Mouse (Mus musculus) midbrain, embryonic 13.5 days (tissue): ENCODE data around the gene Zbtb20. TPM values are rescaled to one million over a fixed set of nuclear protein-coding genes. Genes with fewer than 3 reads are reported as not detected.

Experiments used
- ATAC-seq: fragments of 200-750 bp; cut with Nextera tagmentation; 2 replicates; pipeline ENCODE4 v1.8.0; 2017; ENCODE audit warnings: mild to moderate bottlenecking, moderate TSS enrichment, moderate library complexity
- H3K27ac ChIP-seq: fragments of 300-500 bp; sonication (generic); 2 replicates; pipeline ENCODE4 v1.5.1; 2015; ENCODE audit warnings: inconsistent platforms, mild to moderate bottlenecking, moderate library complexity
- H3K27me3 ChIP-seq: fragments of 300-500 bp; sonication (generic); 2 replicates; pipeline ENCODE4 v1.6.1; 2015; ENCODE audit warnings: mild to moderate bottlenecking, inconsistent platforms
- H3K36me3 ChIP-seq: fragments of 300-500 bp; sonication (generic); 2 replicates; pipeline ENCODE4 v1.6.1; 2015; ENCODE audit warnings: mild to moderate bottlenecking, inconsistent platforms
- H3K4me1 ChIP-seq: fragments of 300-500 bp; sonication (generic); replicated peaks from 2 replicates; pipeline ENCODE4 v1.6.1; 2015; ENCODE audit warnings: inconsistent platforms
- H3K4me2 ChIP-seq: fragments of 300-500 bp; sonication (generic); replicated peaks from 2 replicates; pipeline ENCODE4 v1.6.1; 2015; ENCODE audit warnings: moderate library complexity, mild to moderate bottlenecking, inconsistent platforms
- H3K4me3 ChIP-seq: fragments of 300-500 bp; sonication (generic); replicated peaks from 2 replicates; pipeline ENCODE4 v1.5.1; 2015; ENCODE audit warnings: mild to moderate bottlenecking, inconsistent platforms
- H3K9ac ChIP-seq: fragments of 300-500 bp; sonication (generic); replicated peaks from 2 replicates; pipeline ENCODE4 v1.6.1; 2015; ENCODE audit warnings: mild to moderate bottlenecking, inconsistent platforms
- H3K9me3 ChIP-seq: fragments of 300-500 bp; sonication (generic); 2 replicates; pipeline ENCODE4 v1.6.1; 2016; ENCODE audit warnings: mild to moderate bottlenecking, inconsistent platforms
- WGBS: fragments of 180-500 bp; shearing (Covaris S2); methylation state at CpG from one replicate; pipeline ENCODE4 v1.1.7; 2015; 5-methylcytosine and 5-hydroxymethylcytosine counted together
- polyA plus RNA-seq: library from polyadenylated mRNA; unstranded; fragments of >200 nt; fragmentation: Nextera tagmentation; extraction: Ambion mirVana; gene quantifications from 2 replicates; pipeline ENCODE4 v1.2.1, GENCODE M21; 2015

Zbtb20 gene
- polyA plus RNA-seq, 1 experiment from 2014 or later, result 86.5 TPM

GRCm38 (mm10) chr16:43608066-43608465 lies 732.4 kb downstream of the Zbtb20 start:
- Histone ChIP-seq H3K36me3 (peaks cover 57% of the 10 kb centered on the region), H3K9me3 (peaks cover 8% of the 10 kb centered on the region; the same call in 1 of the 2 replicates), H3K4me2 (no peak overlapping the region), H3K27ac (no peak overlapping the region), H3K27me3 (no peaks in the 10 kb centered on the region), H3K9ac (no peak overlapping the region), H3K4me3 (no peak overlapping the region), H3K4me1 (peaks cover 25% of the 10 kb centered on the region)
- no peak for ATAC-seq

GRCm38 (mm10) chr16:43610375-43610774 lies 734.7 kb downstream of the Zbtb20 start:
- Histone ChIP-seq H3K4me1 (peaks cover 8% of the 10 kb centered on the region; the same call in 1 of the 2 replicates), H3K4me3 (no peak overlapping the region)
- WGBS, result 94% methylated on average over 10 of the region's 10 CpGs

GRCm38 (mm10) chr16:43616348-43616747 lies 740.7 kb downstream of the Zbtb20 start:
- no peak for ATAC-seq
- no peaks in the 10 kb centered on the region for H3K27me3 ChIP-seq
- H3K4me3 ChIP-seq, result no peak overlapping the region
- no peaks in the 10 kb centered on the region for H3K9me3 ChIP-seq
- H3K4me2 ChIP-seq, result no peak overlapping the region
- no peak overlapping the region for H3K27ac ChIP-seq
- H3K9ac ChIP-seq, result no peak overlapping the region
- peaks cover 39% of the 10 kb centered on the region for H3K36me3 ChIP-seq
- H3K4me1 ChIP-seq, result peaks cover 13% of the 10 kb centered on the region; the same call in 1 of the 2 replicates
- WGBS, result 76% methylated on average over 4 of the region's 4 CpGs

More at GRCm38 (mm10) chr16:43610375-43610774, 734.7 kb downstream of the Zbtb20 start:
- Histone ChIP-seq H3K27me3 (no peaks in the 10 kb centered on the region), H3K9ac (no peak overlapping the region), H3K27ac (no peak overlapping the region), H3K9me3 (peaks cover 8% of the 10 kb centered on the region; the same call in 1 of the 2 replicates), H3K4me2 (no peak overlapping the region), H3K36me3 (peaks cover 64% of the 10 kb centered on the region)
- ATAC-seq, result no peak

GRCm38 (mm10) chr16:43617346-43617745 lies 741.7 kb downstream of the Zbtb20 start:
- H3K9me3 ChIP-seq, result no peaks in the 10 kb centered on the region
- H3K4me1 ChIP-seq, result peaks cover 16% of the 10 kb centered on the region; the same call in 1 of the 2 replicates
- no peak overlapping the region for H3K4me3 ChIP-seq
- no peak for ATAC-seq
- no peak overlapping the region for H3K4me2 ChIP-seq
- no peak overlapping the region for H3K9ac ChIP-seq
- no peaks in the 10 kb centered on the region for H3K27me3 ChIP-seq
- H3K36me3 ChIP-seq, result peaks cover 30% of the 10 kb centered on the region
- no peak overlapping the region for H3K27ac ChIP-seq
- 92% methylated on average over 6 of the region's 6 CpGs for WGBS

- Histone ChIP-seq H3K9ac (no peak overlapping the region), H3K4me1 (peaks cover 23% of the 10 kb centered on the region), H3K27me3 (no peaks in the 10 kb centered on the region), H3K4me2 (no peak overlapping the region), H3K36me3 (peaks cover 25% of the 10 kb centered on the region), H3K9me3 (no peaks in the 10 kb centered on the region), H3K27ac (no peak overlapping the region), H3K4me3 (no peak overlapping the region)
- 92% methylated on average over 23 of the region's 23 CpGs for WGBS
- ATAC-seq, result no peak
These were observed 742.6 kb downstream of the Zbtb20 start for GRCm38 (mm10) chr16:43618286-43618685.

- peaks cover 25% of the 10 kb centered on the region for H3K36me3 ChIP-seq
- no peaks in the 10 kb centered on the region for H3K9me3 ChIP-seq
- no peak overlapping the region for H3K4me2 ChIP-seq
- ATAC-seq, result no peak; the same call in 1 of the 2 replicates
- 27% methylated on average over 6 of the region's 6 CpGs for WGBS
- H3K9ac ChIP-seq, result no peak overlapping the region
- H3K4me3 ChIP-seq, result no peak overlapping the region
- no peaks in the 10 kb centered on the region for H3K27me3 ChIP-seq
- H3K27ac ChIP-seq, result no peak overlapping the region
- H3K4me1 ChIP-seq, result peaks cover 30% of the 10 kb centered on the region
These were observed 743.6 kb downstream of the Zbtb20 start for GRCm38 (mm10) chr16:43619277-43619676.

GRCm38 (mm10) chr16:43620359-43620758 lies 744.7 kb downstream of the Zbtb20 start:
- no peak overlapping the region for H3K4me2 ChIP-seq
- H3K36me3 ChIP-seq, result peaks cover 21% of the 10 kb centered on the region
- no peak overlapping the region for H3K4me3 ChIP-seq
- WGBS, result 18% methylated on average over 2 of the region's 2 CpGs
- peaks cover 37% of the 10 kb centered on the region for H3K4me1 ChIP-seq
- H3K9me3 ChIP-seq, result no peaks in the 10 kb centered on the region
- ATAC-seq, result no peak
- 0 out of 2 replicates have a peak overlapping the region, but pooled peaks have one; percentile 2 for H3K27ac ChIP-seq
- H3K27me3 ChIP-seq, result no peaks in the 10 kb centered on the region
- no peak overlapping the region for H3K9ac ChIP-seq

GRCm38 (mm10) chr16:43623315-43624000 lies 747.8 kb downstream of the Zbtb20 start:
- H3K27ac ChIP-seq, result peak overlapping the region; percentile 61
- peak; percentile 82 for ATAC-seq
- H3K4me3 ChIP-seq, result no peak overlapping the region
- H3K4me2 ChIP-seq, result no peak overlapping the region
- 34% methylated on average over 5 of the region's 5 CpGs for WGBS
- H3K9ac ChIP-seq, result no peak overlapping the region
- no peaks in the 10 kb centered on the region for H3K9me3 ChIP-seq
- H3K36me3 ChIP-seq, result peaks cover 33% of the 10 kb centered on the region
- no peaks in the 10 kb centered on the region for H3K27me3 ChIP-seq
- H3K4me1 ChIP-seq, result peaks cover 28% of the 10 kb centered on the region

GRCm38 (mm10) chr16:43624876-43625275 lies 749.2 kb downstream of the Zbtb20 start:
- Histone ChIP-seq H3K9ac (no peak overlapping the region), H3K36me3 (peaks cover 33% of the 10 kb centered on the region), H3K27ac (peak overlapping the region; percentile 56; the same call in 1 of the 2 replicates), H3K4me3 (no peak overlapping the region), H3K9me3 (no peaks in the 10 kb centered on the region), H3K4me2 (no peak overlapping the region), H3K27me3 (no peaks in the 10 kb centered on the region), H3K4me1 (peaks cover 34% of the 10 kb centered on the region)
- no peak for ATAC-seq
- 84% methylated on average over 4 of the region's 4 CpGs for WGBS

GRCm38 (mm10) chr16:43625289-43625688 lies 749.6 kb downstream of the Zbtb20 start:
- Histone ChIP-seq H3K9me3 (no peaks in the 10 kb centered on the region), H3K4me3 (no peak overlapping the region), H3K4me1 (peaks cover 34% of the 10 kb centered on the region), H3K27ac (no peak overlapping the region), H3K4me2 (no peak overlapping the region), H3K9ac (no peak overlapping the region), H3K27me3 (no peaks in the 10 kb centered on the region), H3K36me3 (peaks cover 34% of the 10 kb centered on the region)
- 85% methylated on average over 2 of the region's 2 CpGs for WGBS
- no peak for ATAC-seq

GRCm38 (mm10) chr16:43625956-43626355 lies 750.3 kb downstream of the Zbtb20 start:
- ATAC-seq, result no peak
- H3K9ac ChIP-seq, result no peak overlapping the region
- no peak overlapping the region for H3K4me3 ChIP-seq
- no peaks in the 10 kb centered on the region for H3K27me3 ChIP-seq
- H3K27ac ChIP-seq, result no peak overlapping the region
- WGBS, result 94% methylated on average over 5 of the region's 5 CpGs
- peaks cover 34% of the 10 kb centered on the region for H3K4me1 ChIP-seq
- H3K9me3 ChIP-seq, result no peaks in the 10 kb centered on the region
- no peak overlapping the region for H3K4me2 ChIP-seq
- H3K36me3 ChIP-seq, result peaks cover 34% of the 10 kb centered on the region

GRCm38 (mm10) chr16:43628662-43629061 lies 753.0 kb downstream of the Zbtb20 start:
- no peak for ATAC-seq
- 93% methylated on average over 5 of the region's 5 CpGs for WGBS
- Histone ChIP-seq H3K4me1 (peaks cover 21% of the 10 kb centered on the region), H3K27ac (no peak overlapping the region), H3K4me2 (no peak overlapping the region), H3K4me3 (no peak overlapping the region), H3K27me3 (no peaks in the 10 kb centered on the region), H3K36me3 (peaks cover 48% of the 10 kb centered on the region), H3K9me3 (no peaks in the 10 kb centered on the region), H3K9ac (no peak overlapping the region)
